Mouse (Mus musculus) lung, postnatal 4 days (tissue): ENCODE measurements around the gene Hcfc1.

Source experiments
- DNase-seq, 2 experiments: peaks; one replicate each; pipeline ENCODE4 v3.0.0; 2021

Hcfc1 gene

GRCm38 (mm10) chrX:73966248-73967176 lies at the start of gene Hcfc1:
Gene Hcfc1 (minus strand): TSS chrX:73966357.
- peak; percentile 91 to 94 for DNase-seq

GRCm38 (mm10) chrX:74014597-74014996 lies 48.4 kb upstream of the Hcfc1 start:
- DNase-seq: no peak

GRCm38 (mm10) chrX:74008063-74008462 lies 41.9 kb upstream of the Hcfc1 start:
- no peak for DNase-seq

- DNase-seq: no peak
Measured at GRCm38 (mm10) chrX:74006401-74006800, 40.2 kb upstream of the Hcfc1 start.

GRCm38 (mm10) chrX:74003644-74004043 lies 37.5 kb upstream of the Hcfc1 start:
- no peak for DNase-seq

- no peak for DNase-seq
Measured at GRCm38 (mm10) chrX:74001024-74001423, 34.9 kb upstream of the Hcfc1 start.

GRCm38 (mm10) chrX:73998911-73999869 lies 33.0 kb upstream of the Hcfc1 start:
- peak in 1 of 2 experiments; percentile 25 for DNase-seq

GRCm38 (mm10) chrX:73977783-73978182 lies 11.6 kb upstream of the Hcfc1 start:
- no peak for DNase-seq

GRCm38 (mm10) chrX:73976283-73976682 lies 10.1 kb upstream of the Hcfc1 start:
- no peak for DNase-seq

GRCm38 (mm10) chrX:73972774-73973173 lies 6.6 kb upstream of the Hcfc1 start:
- DNase-seq: no peak

- DNase-seq: no peak
Measured at GRCm38 (mm10) chrX:73970781-73971180, 4.6 kb upstream of the Hcfc1 start.

GRCm38 (mm10) chrX:73969729-73970128 lies 3.6 kb upstream of the Hcfc1 start:
- no peak for DNase-seq

GRCm38 (mm10) chrX:73969167-73969566 lies 3.0 kb upstream of the Hcfc1 start:
- no peak for DNase-seq

- peak; percentile 90 to 93 for DNase-seq
Measured at GRCm38 (mm10) chrX:73967177-73968075, 1.3 kb upstream of the Hcfc1 start.

GRCm38 (mm10) chrX:73965307-73965706 lies 850 bp downstream of the Hcfc1 start:
- DNase-seq: peak; percentile 63 to 69

GRCm38 (mm10) chrX:73964363-73964762 lies 1.8 kb downstream of the Hcfc1 start:
- peak; percentile 53 to 65 for DNase-seq

- no peak for DNase-seq
Measured at GRCm38 (mm10) chrX:73954988-73955387, 11.2 kb downstream of the Hcfc1 start.

GRCm38 (mm10) chrX:73952603-73953002 lies 13.6 kb downstream of the Hcfc1 start:
- no peak for DNase-seq

- DNase-seq: no peak
Measured at GRCm38 (mm10) chrX:73949341-73949740, 16.8 kb downstream of the Hcfc1 start.

GRCm38 (mm10) chrX:73948647-73949046 lies 17.5 kb downstream of the Hcfc1 start:
- DNase-seq: peak in 1 of 2 experiments; percentile 70

- no peak for DNase-seq
Measured at GRCm38 (mm10) chrX:73946896-73947295, 19.3 kb downstream of the Hcfc1 start.

- DNase-seq: no peak
Measured at GRCm38 (mm10) chrX:73942294-73942693, 23.9 kb downstream of the Hcfc1 start.
